Mouse (Mus musculus) kidney, adult 2 months (tissue): ENCODE results near the gene Ubac1. TPM values are rescaled to one million over a fixed set of nuclear protein-coding genes. Genes with fewer than 3 reads are reported as not detected.

ENCODE experiments used
- DNase-seq: peaks from one replicate; pipeline ENCODE4 v3.0.0; 2021
- H3K27ac ChIP-seq: fragments of 200-500 bp; 2 replicates; pipeline ENCODE4 v1.5.1; 2012; ENCODE audit warnings: low read depth, low read length, control low read depth, inconsistent platforms; ENCODE audit not compliant: insufficient read depth
- H3K27me3 ChIP-seq: fragments of 200-500 bp; replicated peaks from 2 replicates; pipeline ENCODE4 v1.6.1; 2012; ENCODE audit warnings: mild to moderate bottlenecking, moderate library complexity, low read length, inconsistent platforms; ENCODE audit not compliant: control insufficient read depth, insufficient read depth
- H3K36me3 ChIP-seq: fragments of 200-500 bp; 2 replicates; pipeline ENCODE4 v1.6.1; 2012; ENCODE audit warnings: mild to moderate bottlenecking, moderate library complexity, low read length, inconsistent platforms; ENCODE audit not compliant: control insufficient read depth, insufficient read depth
- H3K4me1 ChIP-seq: fragments of 200-500 bp; 2 replicates; pipeline ENCODE4 v1.6.1; 2011; ENCODE audit warnings: low read length; ENCODE audit not compliant: control insufficient read depth, insufficient read depth
- H3K4me3 ChIP-seq: fragments of 200-500 bp; 2 replicates; pipeline ENCODE4 v1.5.1; 2011; ENCODE audit warnings: mild to moderate bottlenecking, low read depth, low read length, control low read depth; ENCODE audit not compliant: insufficient read depth
- CTCF ChIP-seq: fragments of 200-500 bp; conservative IDR thresholded peaks from 2 replicates; pipeline ENCODE4 v1.5.1; 2011; ENCODE audit warnings: low read depth, mild to moderate bottlenecking, control low read depth, low read length, moderate library complexity, mixed read lengths; ENCODE audit not compliant: insufficient read depth, insufficient read length
- POLR2A ChIP-seq: fragments of 200-500 bp; IDR thresholded peaks from one replicate; pipeline ENCODE4 v1.6.1; 2011; ENCODE audit warnings: low read depth, low read length, control low read depth
- WGBS: fragments of 180-500 bp; shearing (Covaris S2); methylation state at CpG from one replicate; pipeline ENCODE4 v1.1.7; 2018; 5-methylcytosine and 5-hydroxymethylcytosine counted together
- polyA plus RNA-seq: library from polyadenylated mRNA; depleted of rRNA; stranded (reverse); fragments of >200 nt; gene quantifications from 2 replicates; pipeline ENCODE4 v1.2.3, GENCODE M21; 2012

The Ubac1 gene
- polyA plus RNA-seq, 1 experiment: 65.8 TPM

DNA sequence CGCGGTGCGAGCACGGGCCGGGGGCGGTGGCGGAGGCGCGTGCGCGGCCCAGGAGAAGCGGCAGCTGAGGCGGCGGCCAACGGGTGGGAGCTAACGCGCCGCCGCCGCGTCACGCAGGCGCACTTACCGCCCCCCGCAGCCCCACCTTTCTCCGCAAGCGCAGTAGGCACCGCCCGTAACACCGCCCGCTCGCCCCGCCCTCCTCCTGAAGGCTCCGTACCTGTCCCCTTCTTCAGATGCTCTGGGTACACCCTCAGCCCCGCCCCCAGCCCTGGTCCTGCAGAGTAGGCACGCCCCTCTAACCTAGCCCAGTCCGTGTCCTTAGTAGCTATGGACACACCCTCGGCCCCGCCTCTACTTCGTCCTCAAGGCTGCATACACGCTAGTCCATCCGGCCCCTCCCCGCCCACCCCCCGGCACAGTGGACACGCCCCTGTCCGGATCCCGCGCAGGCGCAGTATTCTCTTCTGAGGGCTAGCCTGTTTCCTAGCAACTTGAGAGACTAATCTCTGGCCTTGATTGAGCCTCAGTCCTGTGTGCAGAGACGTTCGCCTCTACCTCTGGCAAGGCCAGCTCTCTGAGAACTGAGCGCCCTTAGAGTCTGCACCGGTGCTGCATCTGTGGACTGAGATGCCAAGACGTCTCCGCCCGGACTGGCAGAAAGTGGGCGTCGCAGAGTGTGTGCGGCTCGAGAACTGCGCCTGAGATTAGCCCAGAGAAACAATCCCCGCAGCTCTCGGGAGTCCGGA is 38.2 kb downstream of the Ubac1 start, which contains the start of gene Camsap1:
Camsap1 (minus strand) TSS at position 124 of the 749 bp plus-strand sequence.
- Histone ChIP-seq H3K36me3 (no peaks in the 10 kb centered on the region), H3K27me3 (no peaks in the 10 kb centered on the region), H3K4me3 (peak within 1 kb of the TSS; percentile 79), H3K27ac (peak within 1 kb of the TSS; percentile 7; the same call in 1 of the 2 replicates), H3K4me1 (peaks cover 8% of the 10 kb centered on the region)
- peak; percentile 100 for DNase-seq
- WGBS: under 1% methylated on average over 64 of the region's 64 CpGs
- no peak for TF ChIP-seq POLR2A
- no peak for TF ChIP-seq CTCF

DNA sequence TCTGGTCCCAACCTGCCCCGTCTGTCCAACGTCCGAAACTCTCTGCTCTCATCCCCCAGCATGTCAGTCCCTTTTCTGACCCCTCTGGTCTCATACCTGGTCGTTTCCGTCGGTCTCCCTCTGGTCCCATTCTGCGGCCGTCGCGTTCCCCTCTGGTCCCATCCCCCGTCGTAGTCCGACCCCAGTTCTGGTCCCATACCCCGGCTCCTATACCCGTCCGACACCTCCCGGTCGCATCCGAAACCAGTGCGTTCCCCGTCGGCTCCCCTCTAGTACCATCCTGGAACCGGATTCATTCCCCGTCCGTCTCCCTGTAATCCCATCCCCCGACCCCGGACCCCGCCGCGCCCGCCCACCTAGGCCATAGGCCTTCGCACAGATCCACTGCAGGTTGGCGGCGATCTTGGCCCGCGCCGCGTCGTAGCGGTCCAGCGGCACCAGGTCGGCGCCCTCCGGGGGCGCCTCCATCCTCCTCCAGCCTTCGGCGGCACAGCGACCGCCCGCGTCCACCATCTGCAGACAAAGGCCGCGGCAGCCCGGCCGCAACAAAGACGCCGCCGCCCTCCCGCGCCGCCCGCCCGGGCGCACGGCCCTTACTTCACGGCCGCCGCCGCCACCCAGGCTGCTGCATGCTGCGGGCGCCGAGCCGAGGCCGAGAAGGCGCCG is 39.0 kb downstream of the Ubac1 start:
- H3K27ac ChIP-seq: no peak overlapping the region
- no peak for DNase-seq
- no peaks in the 10 kb centered on the region for H3K27me3 ChIP-seq
- peaks cover 8% of the 10 kb centered on the region for H3K4me1 ChIP-seq
- 2% methylated on average over 76 of the region's 76 CpGs for WGBS
- no peak for TF ChIP-seq CTCF
- no peak for TF ChIP-seq POLR2A
- H3K4me3 ChIP-seq: peak overlapping the region; percentile 79
- H3K36me3 ChIP-seq: no peaks in the 10 kb centered on the region

DNA sequence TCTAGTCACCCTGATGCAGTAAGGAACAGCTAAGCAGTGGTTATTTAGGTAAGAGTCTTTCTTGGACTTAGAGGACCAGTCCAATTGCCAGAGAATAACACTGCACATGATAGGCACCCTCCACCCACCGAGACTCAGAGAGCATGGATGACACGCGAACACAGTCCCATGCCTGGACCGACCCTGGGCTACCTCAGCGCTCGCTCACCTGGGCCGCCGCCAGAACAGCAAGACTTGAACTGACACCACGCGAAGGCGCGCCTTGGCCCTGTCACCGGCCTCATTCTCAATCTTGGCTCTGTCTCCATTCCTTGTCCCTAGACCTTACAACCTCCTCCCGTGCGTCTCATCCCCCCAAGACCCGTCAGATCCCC is 39.5 kb downstream of the Ubac1 start:
- under 1% methylated on average over 16 of the region's 16 CpGs for WGBS
- Histone ChIP-seq H3K4me3 (peak overlapping the region; percentile 79), H3K27me3 (no peaks in the 10 kb centered on the region), H3K27ac (no peak overlapping the region), H3K36me3 (no peaks in the 10 kb centered on the region), H3K4me1 (peaks cover 8% of the 10 kb centered on the region)
- DNase-seq: peak; percentile 70
- TF ChIP-seq POLR2A: no peak
- TF ChIP-seq CTCF: no peak

DNA sequence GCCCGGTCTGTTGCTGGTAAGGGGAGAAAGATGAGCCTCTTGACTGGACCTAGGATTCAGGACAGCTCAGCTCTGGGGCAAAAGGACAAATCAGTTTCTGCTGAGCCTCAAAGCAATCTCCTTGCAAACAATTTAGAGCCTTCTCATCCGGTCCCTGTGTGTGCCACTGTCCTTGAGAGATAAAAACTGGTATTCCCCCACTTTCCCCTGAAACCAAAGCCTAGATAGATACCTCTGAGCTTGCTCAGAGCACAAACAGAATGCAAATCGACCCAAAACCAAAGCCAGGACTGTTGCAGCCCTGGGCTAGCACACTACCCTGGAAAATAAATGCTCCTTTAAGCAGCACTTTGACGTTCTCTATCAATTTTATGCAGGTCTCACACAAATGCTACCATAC is 42.5 kb downstream of the Ubac1 start:
- no peak for DNase-seq
- Histone ChIP-seq H3K4me1 (peaks cover 6% of the 10 kb centered on the region), H3K4me3 (no peak overlapping the region), H3K36me3 (no peaks in the 10 kb centered on the region), H3K27ac (no peak overlapping the region), H3K27me3 (no peaks in the 10 kb centered on the region)
- TF ChIP-seq CTCF (no peak), POLR2A (no peak)
- 69% methylated on average over 4 of the region's 4 CpGs for WGBS

DNA sequence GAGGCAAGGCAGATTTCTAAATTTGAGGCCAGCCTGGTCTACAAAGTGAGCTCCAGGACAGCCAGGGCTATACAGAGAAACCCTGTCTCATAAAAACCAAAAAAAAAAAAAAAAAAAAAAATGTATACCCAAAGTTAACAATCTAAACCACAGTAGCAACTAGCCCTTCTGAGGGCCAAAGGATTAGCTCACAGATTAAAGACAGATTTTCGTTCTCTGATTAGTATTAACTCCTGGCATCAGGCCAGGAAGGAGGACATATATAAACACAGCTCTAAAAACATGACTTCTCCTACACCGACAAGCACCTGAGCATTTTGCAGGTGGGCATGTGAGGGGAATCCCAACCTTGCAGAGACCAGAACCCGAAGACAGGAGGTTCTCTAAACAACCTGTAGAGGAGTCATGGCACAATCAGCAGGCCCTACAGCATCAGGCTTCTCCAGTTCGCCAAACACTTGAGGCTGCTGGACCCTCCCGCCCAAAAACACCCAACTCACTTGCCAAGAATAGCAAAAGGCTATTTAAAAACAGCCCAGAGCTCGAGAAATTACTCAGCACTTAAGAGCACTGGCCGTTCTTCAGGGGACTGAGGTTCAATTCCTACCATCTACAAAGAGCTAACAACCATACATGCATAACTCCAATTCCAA is 43.8 kb downstream of the Ubac1 start:
- whole genome bisulfite sequencing: 46% methylated on average over 7 of the region's 7 CpGs

GRCm38 (mm10) chr2:25975141-25975770 is 46.3 kb downstream of the Ubac1 start:
- DNase-seq: no peak
- H3K27ac ChIP-seq: no peak overlapping the region
- TF ChIP-seq POLR2A: no peak
- no peak for TF ChIP-seq CTCF
- H3K27me3 ChIP-seq: no peaks in the 10 kb centered on the region
- WGBS: 74% methylated on average over 4 of the region's 4 CpGs
- H3K4me1 ChIP-seq: peaks cover 4% of the 10 kb centered on the region; the same call in 1 of the 2 replicates
- H3K36me3 ChIP-seq: no peaks in the 10 kb centered on the region
- H3K4me3 ChIP-seq: no peak overlapping the region

More for the DNA sequence above, 43.8 kb downstream of the Ubac1 start:
- no peak overlapping the region for H3K4me3 ChIP-seq
- no peak for DNase-seq
- H3K27me3 ChIP-seq: no peaks in the 10 kb centered on the region
- no peak for TF ChIP-seq CTCF
- TF ChIP-seq POLR2A: no peak
- no peaks in the 10 kb centered on the region for H3K36me3 ChIP-seq
- H3K27ac ChIP-seq: no peak overlapping the region
- peaks cover 4% of the 10 kb centered on the region; the same call in 1 of the 2 replicates for H3K4me1 ChIP-seq

GRCm38 (mm10) chr2:25970426-25970825 is 51.1 kb downstream of the Ubac1 start:
- TF ChIP-seq POLR2A (no peak), CTCF (no peak)
- Histone ChIP-seq H3K27me3 (no peaks in the 10 kb centered on the region), H3K36me3 (peaks cover under 1% of the 10 kb centered on the region; the same call in 1 of the 2 replicates), H3K27ac (no peak overlapping the region), H3K4me1 (0 out of 2 replicates have a peak, but pooled peaks cover 3% of the 10 kb centered on the region), H3K4me3 (no peak overlapping the region)
- WGBS: 75% methylated on average over 2 of the region's 2 CpGs
- DNase-seq: no peak
